Mouse (Mus musculus) MEL (cell line): ENCODE measurements at regions not wholly inside any gene's neighbourhood (a gene's known extent, or its start where the extent isn't known, plus 50 kb on each side); places are given as distances from the start of the nearest gene placed in this dataset.

ENCODE experiments used
- DNase-seq: peaks from one replicate; pipeline ENCODE4 v3.0.0; 2011; ENCODE audit warnings: low read depth, low spot score
- H3K27ac ChIP-seq: 2 replicates; pipeline ENCODE4 v1.5.1; 2012; ENCODE audit warnings: low read depth, mild to moderate bottlenecking, control low read depth, low read length, moderate library complexity; ENCODE audit not compliant: control insufficient read depth
- H3K27me3 ChIP-seq, 2 experiments: fragments of 150-350 bp in 1 of 2; sonication (generic) in 1 of 2; 2 replicates each; pipeline ENCODE4 v1.6.1; 2012; ENCODE audit warnings: low read length in 2 of 2, mild to moderate bottlenecking in 2 of 2, improper control_type of control experiment in 1 of 2, moderate library complexity in 1 of 2; ENCODE audit not compliant: insufficient read depth in 2 of 2, control insufficient read depth in 1 of 2
- H3K36me3 ChIP-seq, 2 experiments: 2 replicates each; pipeline ENCODE4 v1.6.1; 2012 to 2014; ENCODE audit warnings: low read length in 2 of 2, improper control_type of control experiment in 1 of 2, inconsistent platforms in 1 of 2, mild to moderate bottlenecking in 1 of 2; ENCODE audit not compliant: insufficient read depth in 2 of 2, control insufficient read depth in 1 of 2
- H3K4me1 ChIP-seq, 2 experiments: fragments of 150-350 bp in 1 of 2; sonication (generic) in 1 of 2; 2 replicates each; pipeline ENCODE4 v1.6.1; 2012; ENCODE audit warnings: low read length in 2 of 2, improper control_type of control experiment in 1 of 2, mild to moderate bottlenecking in 1 of 2; ENCODE audit not compliant: insufficient read depth in 2 of 2, control insufficient read depth in 1 of 2
- H3K4me3 ChIP-seq, 2 experiments: fragments of 150-350 bp in 1 of 2; sonication (generic) in 1 of 2; 2 replicates each; pipeline ENCODE4 v1.5.1; 2012; ENCODE audit warnings: low read depth in 2 of 2, low read length in 2 of 2, mild to moderate bottlenecking in 2 of 2, moderate library complexity in 2 of 2, control low read depth in 1 of 2, improper control_type of control experiment in 1 of 2; ENCODE audit not compliant: control insufficient read depth in 1 of 2, insufficient read depth in 1 of 2
- H3K79me2 ChIP-seq: 2 replicates; pipeline ENCODE4 v1.6.1; 2012; ENCODE audit warnings: mild to moderate bottlenecking, low read length, moderate library complexity; ENCODE audit not compliant: control insufficient read depth, poor library complexity, insufficient read depth
- H3K9ac ChIP-seq: 2 replicates; pipeline ENCODE4 v1.6.1; 2012; ENCODE audit warnings: low read depth, mild to moderate bottlenecking, control low read depth, low read length, moderate library complexity; ENCODE audit not compliant: control insufficient read depth, poor library complexity, severe bottlenecking
- H3K9me3 ChIP-seq: fragments of 150-350 bp; sonication (generic); replicated peaks from 2 replicates; pipeline ENCODE4 v1.6.1; 2012; ENCODE audit warnings: mild to moderate bottlenecking, low read length, improper control_type of control experiment, moderate library complexity; ENCODE audit not compliant: insufficient read depth
- CTCF ChIP-seq, 3 experiments: IDR thresholded peaks in 2 of 3; conservative IDR thresholded peaks in 1 of 3; 2 replicates each; pipeline ENCODE4 v1.5.1; 2011 to 2012; ENCODE audit warnings: low read length in 3 of 3, low read depth in 2 of 3, mild to moderate bottlenecking in 2 of 3, improper control_type of control experiment in 1 of 3, inconsistent platforms in 1 of 3, mixed read lengths in 1 of 3, moderate library complexity in 1 of 3; ENCODE audit not compliant: control insufficient read depth in 1 of 3, insufficient read depth in 1 of 3, poor library complexity in 1 of 3, severe bottlenecking in 1 of 3
- EP300 ChIP-seq, 2 experiments: IDR thresholded peaks; 2 replicates each; pipeline ENCODE4 v1.6.1; 2011; ENCODE audit warnings: improper control_type of control experiment in 2 of 2, low read length in 2 of 2, low read depth in 1 of 2, mild to moderate bottlenecking in 1 of 2
- ETS1 ChIP-seq: IDR thresholded peaks from 2 replicates; pipeline ENCODE4 v1.6.1; 2012; ENCODE audit warnings: low read depth, mild to moderate bottlenecking, inconsistent platforms, low read length, improper control_type of control experiment, moderate library complexity
- GABPA ChIP-seq: IDR thresholded peaks from 2 replicates; pipeline ENCODE4 v1.6.1; 2012; ENCODE audit warnings: low read depth, mild to moderate bottlenecking, inconsistent platforms, low read length, improper control_type of control experiment, moderate library complexity
- GATA1 ChIP-seq: IDR thresholded peaks from 2 replicates; pipeline ENCODE4 v1.6.1; 2011; ENCODE audit warnings: low read depth, low read length, improper control_type of control experiment
- HCFC1 ChIP-seq: IDR thresholded peaks from 2 replicates; pipeline ENCODE4 v1.6.1; 2012; ENCODE audit warnings: low read depth, mild to moderate bottlenecking, inconsistent platforms, low read length, improper control_type of control experiment, moderate library complexity
- JUND ChIP-seq: IDR thresholded peaks from 2 replicates; pipeline ENCODE4 v1.6.1; 2011; ENCODE audit warnings: low read depth, mild to moderate bottlenecking, improper control_type of control experiment, low read length
- KAT2A ChIP-seq: conservative IDR thresholded peaks from 2 replicates; pipeline ENCODE4 v1.6.1; 2012; ENCODE audit warnings: low read depth, low read length, improper control_type of control experiment, inconsistent platforms
- MAZ ChIP-seq: IDR thresholded peaks from 2 replicates; pipeline ENCODE4 v1.6.1; 2012; ENCODE audit warnings: low read depth, mild to moderate bottlenecking, inconsistent platforms, low read length, improper control_type of control experiment
- MYB ChIP-seq: IDR thresholded peaks from 2 replicates; pipeline ENCODE4 v1.6.1; 2011; ENCODE audit warnings: mild to moderate bottlenecking, low read depth, low read length, improper control_type of control experiment
- POLR2AphosphoS2 ChIP-seq: IDR thresholded peaks from 2 replicates; pipeline ENCODE4 v1.6.1; 2011; ENCODE audit warnings: low read length, improper control_type of control experiment
- RAD21 ChIP-seq: IDR thresholded peaks from 2 replicates; pipeline ENCODE4 v1.6.1; 2011; ENCODE audit warnings: mild to moderate bottlenecking, low read depth, low read length, improper control_type of control experiment
- RCOR1 ChIP-seq: IDR thresholded peaks from 2 replicates; pipeline ENCODE4 v1.6.1; 2012; ENCODE audit warnings: low read depth, mild to moderate bottlenecking, inconsistent platforms, low read length, improper control_type of control experiment
- TAL1 ChIP-seq: IDR thresholded peaks from 2 replicates; pipeline ENCODE4 v1.6.1; 2012; ENCODE audit warnings: mild to moderate bottlenecking, inconsistent platforms, low read length, moderate library complexity, mixed read lengths
- TCF12 ChIP-seq: IDR thresholded peaks from 2 replicates; pipeline ENCODE4 v1.6.1; 2014; ENCODE audit warnings: low read depth, mild to moderate bottlenecking, inconsistent platforms, low read length, improper control_type of control experiment, moderate library complexity
- USF2 ChIP-seq, 2 experiments: IDR thresholded peaks; 2 replicates each; pipeline ENCODE4 v1.6.1; 2011 to 2012; ENCODE audit warnings: improper control_type of control experiment in 2 of 2, low read length in 2 of 2, borderline replicate concordance in 1 of 2, inconsistent platforms in 1 of 2, low read depth in 1 of 2, mild to moderate bottlenecking in 1 of 2; ENCODE audit not compliant: insufficient read depth in 1 of 2
- ZKSCAN1 ChIP-seq: IDR thresholded peaks from 2 replicates; pipeline ENCODE4 v1.6.1; 2012; ENCODE audit warnings: low read depth, mild to moderate bottlenecking, inconsistent platforms, low read length, improper control_type of control experiment, moderate library complexity

DNA sequence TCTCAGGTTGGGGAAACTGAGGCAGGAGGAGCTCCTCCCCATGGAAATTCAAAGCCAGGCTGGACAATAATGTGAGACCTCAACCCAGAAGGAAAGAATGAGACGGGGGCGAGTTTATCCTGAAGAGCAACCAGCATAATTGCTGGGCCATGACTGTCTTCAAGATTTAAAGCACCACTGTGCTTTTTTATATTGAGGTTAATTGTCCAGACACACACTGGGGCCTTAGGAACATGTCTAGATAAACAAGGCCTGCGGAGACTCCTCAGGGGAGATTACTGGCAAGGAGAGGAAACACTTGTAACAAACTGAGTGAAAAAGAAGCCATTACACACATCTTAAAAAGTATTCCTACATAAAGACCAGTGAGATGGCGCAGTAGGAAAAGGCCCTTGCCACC is 91.0 kb upstream of the Aco1 start:
- TF ChIP-seq HCFC1 = no peak
- TF ChIP-seq EP300 (IDR thresholded peaks at IDR 0.05; ENCODE audit: low read depth in 1 of 2, low read length in 2 of 2) = no peak
- TF ChIP-seq ZKSCAN1 = no peak
- H3K9ac ChIP-seq = no peak overlapping the region
- H3K4me1 ChIP-seq = no peaks in the 10 kb centered on the region
- no peaks in the 10 kb centered on the region for H3K9me3 ChIP-seq
- H3K27me3 ChIP-seq = no peaks in the 10 kb centered on the region
- no peaks in the 10 kb centered on the region for H3K79me2 ChIP-seq
- H3K27ac ChIP-seq = no peak overlapping the region
- no peak overlapping the region for H3K4me3 ChIP-seq
- no peak for DNase-seq
- no peaks in the 10 kb centered on the region for H3K36me3 ChIP-seq

DNA sequence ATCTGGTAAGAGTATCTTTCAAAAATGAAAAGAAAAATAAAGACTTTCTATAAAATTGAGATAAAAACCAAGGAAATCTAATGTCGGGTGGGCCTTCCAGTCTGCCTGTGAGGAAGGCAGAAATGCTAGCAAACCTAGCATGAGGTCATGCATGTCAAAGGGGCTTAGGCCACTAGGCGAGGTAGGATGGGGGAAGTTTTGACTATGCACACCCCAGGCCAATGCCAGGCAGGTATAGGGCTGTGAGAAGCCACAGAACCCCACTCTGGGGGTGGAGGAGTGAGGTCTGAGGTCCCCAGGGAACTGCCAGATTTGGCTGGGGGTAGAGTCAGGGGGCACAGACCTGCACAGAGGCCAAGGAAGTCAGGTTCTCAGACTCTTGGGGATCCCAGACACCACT is 89.5 kb upstream of the Aco1 start:
- H3K27me3 ChIP-seq = no peaks in the 10 kb centered on the region
- H3K4me3 ChIP-seq = no peak overlapping the region
- H3K9ac ChIP-seq = no peak overlapping the region
- no peaks in the 10 kb centered on the region for H3K4me1 ChIP-seq
- H3K36me3 ChIP-seq = no peaks in the 10 kb centered on the region
- H3K27ac ChIP-seq = no peak overlapping the region
- no peak for DNase-seq
- TF ChIP-seq GABPA (no peak), RAD21 (no peak), MYB (no peak), KAT2A (no peak), TAL1 (no peak), RCOR1 (no peak), POLR2AphosphoS2 (no peak), ETS1 (no peak), TCF12 (no peak), MAZ (no peak), CTCF (IDR thresholded peaks at IDR 0.05 in 2 of 3, conservative IDR thresholded peaks at IDR 0.05 in 1 of 3; ENCODE audit: control insufficient read depth in 1 of 3, insufficient read depth in 1 of 3, low read depth in 2 of 3, low read length in 3 of 3, poor library complexity in 1 of 3, severe bottlenecking in 1 of 3) (no peak)
- no peaks in the 10 kb centered on the region for H3K9me3 ChIP-seq
- H3K79me2 ChIP-seq = no peaks in the 10 kb centered on the region

DNA sequence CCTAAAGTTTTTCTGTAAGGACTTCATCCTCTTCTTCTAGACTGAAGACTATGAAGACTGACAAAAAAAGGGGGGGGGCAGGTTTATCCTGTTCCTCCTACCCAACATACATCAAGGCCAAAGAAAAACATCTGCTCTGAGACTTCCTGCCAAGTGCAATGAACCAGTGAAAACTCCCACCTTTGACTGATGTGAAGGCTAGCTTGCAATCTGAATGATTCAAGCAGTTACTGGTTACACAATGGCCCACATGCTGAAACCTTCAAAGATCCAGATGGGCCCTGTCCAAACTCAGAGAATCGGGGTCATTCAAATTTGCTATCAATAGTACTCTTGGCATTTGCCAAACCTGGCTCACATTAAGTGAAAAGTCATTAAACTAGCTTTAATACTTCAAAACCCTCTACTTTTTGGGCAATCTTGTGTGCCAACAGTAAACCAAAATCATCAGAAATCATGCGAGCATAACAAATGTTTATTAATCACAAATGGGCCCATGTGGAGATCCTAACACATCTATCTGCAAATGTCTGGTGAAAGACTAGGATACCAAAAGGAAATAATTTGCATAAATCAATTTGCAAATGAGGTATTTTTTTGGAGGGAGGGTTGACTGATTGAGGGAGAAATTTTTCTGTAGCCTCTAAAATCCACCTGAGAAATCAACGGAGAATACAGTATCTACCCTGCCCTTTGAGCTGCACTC is 79.0 kb upstream of the Aco1 start:
- H3K4me1 ChIP-seq = no peaks in the 10 kb centered on the region

More for the DNA sequence above, 79.0 kb upstream of the Aco1 start:
- Histone ChIP-seq H3K9ac (no peak overlapping the region), H3K4me3 (no peak overlapping the region), H3K36me3 (no peaks in the 10 kb centered on the region), H3K27me3 (no peaks in the 10 kb centered on the region), H3K9me3 (no peaks in the 10 kb centered on the region), H3K27ac (no peak overlapping the region), H3K79me2 (no peaks in the 10 kb centered on the region)
- DNase-seq = no peak
- TF ChIP-seq GATA1 (no peak), GABPA (no peak), USF2 (IDR thresholded peaks at IDR 0.05; ENCODE audit: borderline replicate concordance in 1 of 2, insufficient read depth in 1 of 2, low read depth in 1 of 2, low read length in 2 of 2) (no peak), JUND (no peak), MAZ (no peak), ZKSCAN1 (no peak)
